Mouse (Mus musculus): ENCODE results near the gene Lrpap1.

Lrpap1 gene

GRCm38 (mm10) chr5:35056604-35057432 lies 48.7 kb downstream of the Lrpap1 start, which contains the start of gene Dok7:
TSS of gene Dok7 (plus strand) at chr5:35056766.
- DNase-seq, result peak; percentile 42 to 56

DNA sequence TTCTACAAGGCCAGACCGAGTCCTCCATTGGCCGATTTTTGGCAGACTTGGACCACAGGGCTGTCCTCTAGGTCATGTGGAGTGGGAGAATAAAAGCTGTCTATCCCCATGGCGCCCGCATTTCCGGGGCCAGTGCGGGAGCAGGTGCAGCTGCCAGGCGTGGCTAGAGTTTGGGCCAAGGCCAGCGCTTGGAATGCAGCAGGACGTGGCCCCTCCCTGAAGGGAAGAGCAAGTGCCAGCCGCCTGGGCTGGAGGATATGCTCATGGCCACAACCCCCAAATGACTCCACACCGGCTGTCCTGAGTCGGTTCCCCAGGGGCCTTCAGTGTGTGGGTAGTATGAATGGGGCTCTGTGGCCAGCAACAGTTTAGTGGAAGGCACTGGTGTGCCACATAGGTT lies 50.5 kb downstream of the Lrpap1 start:
- peak; percentile 39 to 46 for DNase-seq

- no peak for DNase-seq
These were observed 50.9 kb downstream of the Lrpap1 start for GRCm38 (mm10) chr5:35054628-35055027.

- no peak for DNase-seq
These were observed 55.0 kb downstream of the Lrpap1 start for GRCm38 (mm10) chr5:35050541-35050940.

DNA sequence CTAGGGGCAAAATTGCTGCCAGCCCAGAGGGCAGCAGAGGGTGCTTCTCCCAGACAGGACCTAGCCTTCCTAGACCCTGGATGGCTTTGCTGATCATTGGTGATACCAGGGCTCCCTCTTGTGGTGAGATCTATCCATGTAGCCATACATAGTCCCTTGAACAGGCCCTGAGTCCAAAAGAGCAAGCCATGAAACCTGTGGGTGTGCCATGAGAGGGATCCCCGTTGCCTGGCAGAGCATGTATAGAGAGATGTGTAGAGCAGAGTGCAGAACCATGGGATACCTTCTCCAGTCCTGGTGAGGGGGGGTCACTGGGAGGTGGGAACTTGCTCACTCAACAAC lies 62.5 kb downstream of the Lrpap1 start:
- DNase-seq, result peak; percentile 88 to 89

GRCm38 (mm10) chr5:35042431-35043109 lies 63.0 kb downstream of the Lrpap1 start:
- no peak for DNase-seq
